Mouse (Mus musculus): ENCODE data around the gene Slc2a5.

The Slc2a5 gene

GRCm38 (mm10) chr4:150155731-150156130 is 36.6 kb downstream of the Slc2a5 start:
- Histone ChIP-seq H3K36me3 (ENCODE audit: insufficient read depth, low read length) (no peaks in the 10 kb centered on the region), H3K4me3 (replicated peaks; ENCODE audit: low read length) (no peak overlapping the region), H3K9me3 (ENCODE audit: low read length) (no peaks in the 10 kb centered on the region), H3K4me1 (replicated peaks; ENCODE audit: low read depth, low read length) (peaks cover 38% of the 10 kb centered on the region), H3K27me3 (ENCODE audit: insufficient read depth, low read length) (peaks cover 3% of the 10 kb centered on the region; the same call in 1 of the 2 replicates)
- TF ChIP-seq POU5F1 (IDR thresholded peaks at IDR 0.05; ENCODE audit: borderline replicate concordance, low read length): no peak
- TF ChIP-seq CTCF (conservative IDR thresholded peaks at IDR 0.05; ENCODE audit: low read length): no peak

GRCm38 (mm10) chr4:150157348-150157882 is 38.3 kb downstream of the Slc2a5 start:
- TF ChIP-seq NANOG (IDR thresholded peaks at IDR 0.05; ENCODE audit: borderline replicate concordance, low read length): no peak
- TF ChIP-seq CTCF (conservative IDR thresholded peaks at IDR 0.05; ENCODE audit: low read length): no peak
- no peak for TF ChIP-seq POU5F1 (IDR thresholded peaks at IDR 0.05; ENCODE audit: borderline replicate concordance, low read length)
- Histone ChIP-seq H3K4me1 (replicated peaks; ENCODE audit: low read depth, low read length) (peaks cover 36% of the 10 kb centered on the region), H3K4me3 (replicated peaks; ENCODE audit: low read length) (no peak overlapping the region), H3K36me3 (ENCODE audit: insufficient read depth, low read length) (no peaks in the 10 kb centered on the region), H3K27me3 (ENCODE audit: insufficient read depth, low read length) (peaks cover 3% of the 10 kb centered on the region; the same call in 1 of the 2 replicates), H3K9me3 (ENCODE audit: low read length) (no peaks in the 10 kb centered on the region)

GRCm38 (mm10) chr4:150159458-150159857 is 40.4 kb downstream of the Slc2a5 start:
- TF ChIP-seq CTCF (conservative IDR thresholded peaks at IDR 0.05; ENCODE audit: low read length) (no peak), NANOG (IDR thresholded peaks at IDR 0.05; ENCODE audit: borderline replicate concordance, low read length) (no peak), POU5F1 (IDR thresholded peaks at IDR 0.05; ENCODE audit: borderline replicate concordance, low read length) (no peak)
- peaks cover 31% of the 10 kb centered on the region for H3K4me1 ChIP-seq (replicated peaks; ENCODE audit: low read depth, low read length)
- no peak overlapping the region for H3K4me3 ChIP-seq (replicated peaks; ENCODE audit: low read length)
- H3K9me3 ChIP-seq (ENCODE audit: low read length): peaks cover 14% of the 10 kb centered on the region
- H3K27me3 ChIP-seq (ENCODE audit: insufficient read depth, low read length): peaks cover 3% of the 10 kb centered on the region; the same call in 1 of the 2 replicates
- H3K36me3 ChIP-seq (ENCODE audit: insufficient read depth, low read length): 0 out of 2 replicates have a peak, but pooled peaks cover 8% of the 10 kb centered on the region

GRCm38 (mm10) chr4:150162561-150163169 is 43.6 kb downstream of the Slc2a5 start:
- TF ChIP-seq CTCF (conservative IDR thresholded peaks at IDR 0.05; ENCODE audit: low read length) (peak; percentile 80), NANOG (IDR thresholded peaks at IDR 0.05; ENCODE audit: borderline replicate concordance, low read length) (no peak)
- Histone ChIP-seq H3K4me1 (replicated peaks; ENCODE audit: low read depth, low read length) (peaks cover 27% of the 10 kb centered on the region), H3K36me3 (ENCODE audit: insufficient read depth, low read length) (0 out of 2 replicates have a peak, but pooled peaks cover 8% of the 10 kb centered on the region), H3K4me3 (replicated peaks; ENCODE audit: low read length) (no peak overlapping the region), H3K27me3 (ENCODE audit: insufficient read depth, low read length) (no peaks in the 10 kb centered on the region), H3K9me3 (ENCODE audit: low read length) (peaks cover 14% of the 10 kb centered on the region)

- Histone ChIP-seq H3K9me3 (ENCODE audit: low read length) (peaks cover 14% of the 10 kb centered on the region), H3K4me1 (replicated peaks; ENCODE audit: low read depth, low read length) (peaks cover 27% of the 10 kb centered on the region), H3K4me3 (replicated peaks; ENCODE audit: low read length) (no peak overlapping the region), H3K27me3 (ENCODE audit: insufficient read depth, low read length) (no peaks in the 10 kb centered on the region), H3K36me3 (ENCODE audit: insufficient read depth, low read length) (0 out of 2 replicates have a peak, but pooled peaks cover 8% of the 10 kb centered on the region)
- TF ChIP-seq CTCF (conservative IDR thresholded peaks at IDR 0.05; ENCODE audit: low read length): no peak
- TF ChIP-seq POU5F1 (IDR thresholded peaks at IDR 0.05; ENCODE audit: borderline replicate concordance, low read length): no peak
- no peak for TF ChIP-seq NANOG (IDR thresholded peaks at IDR 0.05; ENCODE audit: borderline replicate concordance, low read length)
Observed at GRCm38 (mm10) chr4:150164875-150165274, 45.8 kb downstream of the Slc2a5 start.

GRCm38 (mm10) chr4:150168406-150168805 is 49.3 kb downstream of the Slc2a5 start:
- Histone ChIP-seq H3K4me3 (replicated peaks; ENCODE audit: low read length) (no peak overlapping the region), H3K9me3 (ENCODE audit: low read length) (peaks cover 6% of the 10 kb centered on the region), H3K36me3 (ENCODE audit: insufficient read depth, low read length) (0 out of 2 replicates have a peak, but pooled peaks cover 3% of the 10 kb centered on the region), H3K27me3 (ENCODE audit: insufficient read depth, low read length) (no peaks in the 10 kb centered on the region), H3K4me1 (replicated peaks; ENCODE audit: low read depth, low read length) (peaks cover 28% of the 10 kb centered on the region)
- TF ChIP-seq POU5F1 (IDR thresholded peaks at IDR 0.05; ENCODE audit: borderline replicate concordance, low read length) (no peak), NANOG (IDR thresholded peaks at IDR 0.05; ENCODE audit: borderline replicate concordance, low read length) (no peak), CTCF (conservative IDR thresholded peaks at IDR 0.05; ENCODE audit: low read length) (no peak)

GRCm38 (mm10) chr4:150172107-150172506 is 53.0 kb downstream of the Slc2a5 start:
- Histone ChIP-seq H3K4me1 (replicated peaks; ENCODE audit: low read depth, low read length) (peaks cover 17% of the 10 kb centered on the region), H3K9me3 (ENCODE audit: low read length) (peaks cover 7% of the 10 kb centered on the region), H3K36me3 (ENCODE audit: insufficient read depth, low read length) (no peaks in the 10 kb centered on the region), H3K27me3 (ENCODE audit: insufficient read depth, low read length) (no peaks in the 10 kb centered on the region), H3K4me3 (replicated peaks; ENCODE audit: low read length) (no peak overlapping the region)
- TF ChIP-seq POU5F1 (IDR thresholded peaks at IDR 0.05; ENCODE audit: borderline replicate concordance, low read length) (no peak), NANOG (IDR thresholded peaks at IDR 0.05; ENCODE audit: borderline replicate concordance, low read length) (no peak), CTCF (conservative IDR thresholded peaks at IDR 0.05; ENCODE audit: low read length) (no peak)

GRCm38 (mm10) chr4:150173281-150173680 is 54.2 kb downstream of the Slc2a5 start:
- TF ChIP-seq POU5F1 (IDR thresholded peaks at IDR 0.05; ENCODE audit: borderline replicate concordance, low read length) (no peak), CTCF (conservative IDR thresholded peaks at IDR 0.05; ENCODE audit: low read length) (peak; percentile 58), NANOG (IDR thresholded peaks at IDR 0.05; ENCODE audit: borderline replicate concordance, low read length) (no peak)
- peaks cover 11% of the 10 kb centered on the region for H3K4me1 ChIP-seq (replicated peaks; ENCODE audit: low read depth, low read length)

More at GRCm38 (mm10) chr4:150173281-150173680, 54.2 kb downstream of the Slc2a5 start:
- peak overlapping the region; percentile 39; the same call in 1 of the 2 replicates for H3K4me3 ChIP-seq (replicated peaks; ENCODE audit: low read length)
- peaks cover 12% of the 10 kb centered on the region for H3K9me3 ChIP-seq (ENCODE audit: low read length)
- H3K36me3 ChIP-seq (ENCODE audit: insufficient read depth, low read length): no peaks in the 10 kb centered on the region
- no peaks in the 10 kb centered on the region for H3K27me3 ChIP-seq (ENCODE audit: insufficient read depth, low read length)
